Mouse (Mus musculus) layer of hippocampus, postnatal 25 days (tissue): ENCODE data around the gene Cmtm4. TPM values are rescaled to one million over a fixed set of nuclear protein-coding genes. Genes with fewer than 3 reads are reported as not detected.

Experiments
- DNase-seq, 2 experiments: peaks; one replicate each; pipeline ENCODE4 v3.0.0; 2022; ENCODE audit warnings: mixed read lengths in 2 of 2, low spot score in 1 of 2; ENCODE audit errors: extremely low spot score in 1 of 2
- total RNA-seq, 2 experiments: library from RNA; stranded (reverse); gene quantifications; 2 replicates each; pipeline ENCODE4 v1.2.3; 2021

Cmtm4 gene
- 10 to 100 TPM; 53.2 to 56.9 TPM for total RNA-seq

- DNase-seq = peak; percentile 44 to 45
These were observed at the start of gene Cmtm4 for GRCm38 (mm10) chr8:104395703-104396357. Cmtm4 (minus strand) TSS chr8:104395807.

GRCm38 (mm10) chr8:104445248-104445647 is 49.6 kb upstream of the Cmtm4 start:
- DNase-seq = no peak

- no peak for DNase-seq
These were observed 47.6 kb upstream of the Cmtm4 start for GRCm38 (mm10) chr8:104443125-104443679.

- DNase-seq = peak; percentile 95 to 97
These were observed 46.9 kb upstream of the Cmtm4 start, which contains the start of gene Dync1li2 for GRCm38 (mm10) chr8:104442299-104443124. Dync1li2 (minus strand) TSS chr8:104443047.

- no peak for DNase-seq
These were observed 46.0 kb upstream of the Cmtm4 start for GRCm38 (mm10) chr8:104441613-104442012.

- no peak for DNase-seq
These were observed 43.9 kb upstream of the Cmtm4 start for GRCm38 (mm10) chr8:104439461-104439860.

GRCm38 (mm10) chr8:104437494-104438135 is 42.0 kb upstream of the Cmtm4 start:
- no peak for DNase-seq

GRCm38 (mm10) chr8:104436591-104436990 is 41.0 kb upstream of the Cmtm4 start:
- DNase-seq = no peak

- peak; percentile 93 to 98 for DNase-seq
These were observed 40.4 kb upstream of the Cmtm4 start for GRCm38 (mm10) chr8:104436038-104436437.

- no peak for DNase-seq
These were observed 39.3 kb upstream of the Cmtm4 start for GRCm38 (mm10) chr8:104434826-104435354.

- DNase-seq = no peak
These were observed 38.7 kb upstream of the Cmtm4 start for GRCm38 (mm10) chr8:104434275-104434674.

GRCm38 (mm10) chr8:104433191-104433842 is 37.7 kb upstream of the Cmtm4 start:
- DNase-seq = no peak

- no peak for DNase-seq
These were observed 37.0 kb upstream of the Cmtm4 start for GRCm38 (mm10) chr8:104432656-104433055.

- DNase-seq = no peak
These were observed 34.6 kb upstream of the Cmtm4 start for GRCm38 (mm10) chr8:104430230-104430629.

- DNase-seq = no peak
These were observed 32.1 kb upstream of the Cmtm4 start for GRCm38 (mm10) chr8:104427703-104428102.

- no peak for DNase-seq
These were observed 26.7 kb upstream of the Cmtm4 start for GRCm38 (mm10) chr8:104422313-104422712.

- no peak for DNase-seq
These were observed 20.4 kb upstream of the Cmtm4 start for GRCm38 (mm10) chr8:104416022-104416421.

GRCm38 (mm10) chr8:104414204-104414603 is 18.6 kb upstream of the Cmtm4 start:
- no peak for DNase-seq

- DNase-seq = no peak
These were observed 18.2 kb upstream of the Cmtm4 start for GRCm38 (mm10) chr8:104413770-104414169.
